Mouse (Mus musculus) heart, adult 2 months (tissue): ENCODE data around the gene Trrap. TPM values are rescaled to one million over a fixed set of nuclear protein-coding genes. Genes with fewer than 3 reads are reported as not detected.
A peak's percentile ranks its signal among the peaks of the same experiment; 100 is the strongest.
"Not testable (repeated sequence)": the region's sequence is repeated elsewhere in the genome, so short reads cannot be mapped to it uniquely, and the experiment has no call there.

Experiments used
- DNase-seq, 2 experiments: peaks; one replicate each; pipeline ENCODE4 v3.0.0; 2021
- H3K27ac ChIP-seq: fragments of 200-600 bp; 2 replicates; pipeline ENCODE4 v1.8.1; 2022
- H3K27me3 ChIP-seq: fragments of 200-500 bp; 2 replicates; pipeline ENCODE4 v1.6.1; 2012; ENCODE audit warnings: mild to moderate bottlenecking, low read length, inconsistent platforms, mixed read lengths; ENCODE audit not compliant: control insufficient read depth, insufficient read depth
- H3K36me3 ChIP-seq: fragments of 200-500 bp; 2 replicates; pipeline ENCODE4 v1.6.1; 2012; ENCODE audit warnings: low read length, inconsistent platforms; ENCODE audit not compliant: control insufficient read depth, insufficient read depth
- H3K4me1 ChIP-seq: fragments of 200-500 bp; 2 replicates; pipeline ENCODE4 v1.6.1; 2011; ENCODE audit warnings: low read length; ENCODE audit not compliant: control insufficient read depth, insufficient read depth
- H3K4me3 ChIP-seq: fragments of 200-600 bp; 2 replicates; pipeline ENCODE4 v1.8.1; 2022
- H3K79me2 ChIP-seq: fragments of 200-500 bp; replicated peaks from 2 replicates; pipeline ENCODE4 v1.6.1; 2012; ENCODE audit warnings: mild to moderate bottlenecking, inconsistent platforms, low read length, moderate library complexity, mixed read lengths; ENCODE audit not compliant: control insufficient read depth, insufficient read depth
- H3K9ac ChIP-seq: fragments of 200-500 bp; 2 replicates; pipeline ENCODE4 v1.6.1; 2012; ENCODE audit warnings: low read depth, mild to moderate bottlenecking, control low read depth, inconsistent platforms, low read length, mixed read lengths
- CTCF ChIP-seq: fragments of 200-600 bp; IDR thresholded peaks from 2 replicates; pipeline ENCODE4 v1.8.1; 2022; ENCODE audit warnings: antibody characterized with exemption, mild to moderate bottlenecking, moderate library complexity
- EP300 ChIP-seq: fragments of 200-500 bp; IDR thresholded peaks from 2 replicates; pipeline ENCODE4 v1.6.1; 2011; ENCODE audit warnings: low read depth, low read length, control low read depth; ENCODE audit not compliant: insufficient read depth
- POLR2A ChIP-seq: fragments of 200-500 bp; IDR thresholded peaks from 2 replicates; pipeline ENCODE4 v1.6.1; 2011; ENCODE audit warnings: mild to moderate bottlenecking, low read depth, low read length, control low read depth; ENCODE audit not compliant: insufficient read depth
- WGBS: fragments of 180-500 bp; shearing (Covaris S2); methylation state at CpG from one replicate; pipeline ENCODE4 v1.1.7; 2018; 5-methylcytosine and 5-hydroxymethylcytosine counted together
- intact Hi-C: fragments of 180-260 bp; cut with DNase I; formaldehyde crosslinking; loops from one replicate; pipeline ENCODE4 v1.15.1; 2025
- long read RNA-seq: library from polyadenylated mRNA; stranded (forward); transcript quantifications from one replicate; pipeline ENCODE4 v2.0.0, GENCODE M21; 2021
- polyA plus RNA-seq: library from polyadenylated mRNA; depleted of rRNA; stranded (reverse); fragments of >200 nt; gene quantifications from 2 replicates; pipeline ENCODE4 v1.2.3, GENCODE M21; 2012; rRNA removed
- total RNA-seq, 2 experiments: library from RNA; stranded (reverse); gene quantifications; 2 replicates each; pipeline ENCODE4 v1.2.3; 2021

The Trrap gene
- 10 to 100 TPM; 35.3 to 38.3 TPM for total RNA-seq
- 52.4 and 59.2 TPM in 2 replicates for polyA plus RNA-seq
- long read RNA-seq, partial matches to known transcripts, result 8 of 8 reads
- long read RNA-seq, other reads (novel, unspliced or antisense), result 0 of 8 reads

- WGBS, result 73% methylated on average over 12 of the region's 15 CpGs
- H3K4me1 ChIP-seq, H3K27me3 ChIP-seq, H3K79me2 ChIP-seq, intact Hi-C loops, H3K36me3 ChIP-seq, DNase-seq: not testable (repeated sequence)
- Histone ChIP-seq H3K4me3 (peak within 1 kb of the TSS; percentile 90), H3K27ac (peak within 1 kb of the TSS; percentile 99), H3K9ac (peak within 1 kb of the TSS; percentile 96)
Measured at GRCm38 (mm10) chr5:144767106-144767798, at the start of gene Trrap. Gene Trrap (plus strand): TSS chr5:144767732.

- Histone ChIP-seq H3K27me3 (no peaks in the 10 kb centered on the region), H3K79me2 (no peaks in the 10 kb centered on the region), H3K36me3 (no peaks in the 10 kb centered on the region), H3K27ac (no peak overlapping the region), H3K9ac (no peak overlapping the region), H3K4me3 (no peak overlapping the region), H3K4me1 (no peaks in the 10 kb centered on the region)
- TF ChIP-seq POLR2A (no peak), EP300 (no peak), CTCF (no peak)
- WGBS, result 56% methylated on average over 6 of the region's 6 CpGs
- DNase-seq, result no peak
- intact Hi-C loops, result no loop called here
Measured at GRCm38 (mm10) chr5:144719781-144720180, 47.8 kb upstream of the Trrap start.

- no peaks in the 10 kb centered on the region for H3K4me1 ChIP-seq
- H3K4me3 ChIP-seq, result no peak overlapping the region
- WGBS, result 60% methylated on average over 4 of the region's 4 CpGs
- H3K9ac ChIP-seq, result no peak overlapping the region
- no peak overlapping the region for H3K27ac ChIP-seq
- no peak for DNase-seq
- H3K27me3 ChIP-seq, result no peaks in the 10 kb centered on the region
- no peak for TF ChIP-seq CTCF
- no peak for TF ChIP-seq POLR2A
- TF ChIP-seq EP300, result no peak
- H3K79me2 ChIP-seq, result no peaks in the 10 kb centered on the region
- no peaks in the 10 kb centered on the region for H3K36me3 ChIP-seq
- intact Hi-C loops, result no loop called here
Measured at GRCm38 (mm10) chr5:144720281-144720680, 47.3 kb upstream of the Trrap start.

GRCm38 (mm10) chr5:144724926-144725325 lies 42.6 kb upstream of the Trrap start:
- no peaks in the 10 kb centered on the region for H3K36me3 ChIP-seq
- DNase-seq, result no peak
- H3K79me2 ChIP-seq, result no peaks in the 10 kb centered on the region
- WGBS, result 48% methylated on average over 2 of the region's 2 CpGs
- intact Hi-C loops, result no loop called here
- H3K4me3 ChIP-seq, result no peak overlapping the region
- TF ChIP-seq EP300, result no peak
- no peak for TF ChIP-seq POLR2A
- TF ChIP-seq CTCF, result no peak
- H3K4me1 ChIP-seq, result no peaks in the 10 kb centered on the region; the same call in 1 of the 2 replicates
- H3K27ac ChIP-seq, result no peak overlapping the region
- H3K9ac ChIP-seq, result no peak overlapping the region
- H3K27me3 ChIP-seq, result no peaks in the 10 kb centered on the region

- H3K4me1 ChIP-seq, result no peaks in the 10 kb centered on the region; the same call in 1 of the 2 replicates
- TF ChIP-seq CTCF (peak; percentile 28), EP300 (no peak), POLR2A (no peak)
- no peak overlapping the region for H3K4me3 ChIP-seq
- WGBS, result 73% methylated on average over 3 of the region's 3 CpGs
- H3K79me2 ChIP-seq, result no peaks in the 10 kb centered on the region
- H3K27ac ChIP-seq, result no peak overlapping the region
- H3K9ac ChIP-seq, result no peak overlapping the region
- no peaks in the 10 kb centered on the region for H3K27me3 ChIP-seq
- no peak for DNase-seq
- intact Hi-C loops, result no loop called here
- no peaks in the 10 kb centered on the region for H3K36me3 ChIP-seq
Measured at GRCm38 (mm10) chr5:144725554-144725953, 42.0 kb upstream of the Trrap start.

GRCm38 (mm10) chr5:144727119-144727518 lies 40.4 kb upstream of the Trrap start:
- 7% methylated on average over 9 of the region's 9 CpGs for WGBS
- no peaks in the 10 kb centered on the region for H3K36me3 ChIP-seq
- no peak overlapping the region for H3K9ac ChIP-seq
- H3K27me3 ChIP-seq, result no peaks in the 10 kb centered on the region
- H3K4me1 ChIP-seq, result no peaks in the 10 kb centered on the region; the same call in 1 of the 2 replicates
- DNase-seq, result peak; percentile 31 to 68
- H3K79me2 ChIP-seq, result no peaks in the 10 kb centered on the region
- no peak overlapping the region for H3K27ac ChIP-seq
- H3K4me3 ChIP-seq, result no peak overlapping the region
- TF ChIP-seq CTCF (peak; percentile 88), POLR2A (no peak), EP300 (no peak)
- intact Hi-C loops, result loop anchor here (2.0 kb wide), 1 partner anchor 338 kb away; no protein-coding TSS in a partner anchor
